Mouse (Mus musculus) lung, postnatal 0 days (tissue): Measurements from ENCODE around the gene Ccl6.

Experiments
- CTCF ChIP-seq: IDR thresholded peaks from 2 replicates; pipeline ENCODE4 v1.5.1; 2016; ENCODE audit warnings: antibody characterized with exemption, mild to moderate bottlenecking
- EP300 ChIP-seq: IDR thresholded peaks from 2 replicates; pipeline ENCODE4 v1.6.1; 2016; ENCODE audit warnings: antibody characterized with exemption, mild to moderate bottlenecking, control low read depth

GRCm38 (mm10) chr11:83640141-83640540 is 47.3 kb upstream of the Ccl6 start:
- no peak for TF ChIP-seq EP300
- no peak for TF ChIP-seq CTCF
